Comparison of ENCODE assay signal across 19 mouse cellular contexts in the genomic region with DNA sequence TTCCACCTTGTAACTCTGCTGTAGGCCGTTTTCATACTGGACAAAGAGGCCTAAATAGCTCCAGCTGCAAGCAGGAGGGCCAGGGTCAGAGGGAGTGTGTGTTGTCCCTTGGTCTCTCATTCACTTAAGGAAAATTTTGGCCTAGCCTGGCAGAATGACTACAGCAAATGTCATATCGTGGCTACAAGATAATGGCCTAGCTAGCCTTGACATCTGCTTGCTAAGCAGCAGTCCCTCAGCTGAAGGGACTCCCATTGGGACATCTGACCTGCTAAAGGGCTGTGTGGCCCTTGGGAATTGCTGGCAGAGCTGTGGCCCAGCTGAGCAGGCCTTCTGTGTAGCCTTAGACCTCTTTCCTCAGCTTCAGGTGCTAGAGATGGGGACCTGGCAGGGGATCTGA. TPM values are rescaled to one million over a fixed set of nuclear protein-coding genes. Genes with fewer than 3 reads are reported as not detected.
"Had no signal": no experiment of that assay in that cellular context is flagged by ENCODE, and none has a peak within 500 bp of the region (broad histone marks: within the 10 kb centered on the region; RNA-seq: fewer than 3 reads in every experiment).

No protein-coding gene starts in this region.

- DNase-seq: retina, postnatal 1 day; right cerebral cortex, adult 18-20 months; right cerebral cortex, postnatal 14 days; right cerebral cortex, postnatal 25 days; right cerebral cortex, postnatal 4 days; spleen, adult 18-20 months; thymus, adult 18-20 months; thymus, adult 2 months; thymus, postnatal 14 days; thymus, postnatal 25 days; thymus, postnatal 36 days; thymus, postnatal 4 days had no signal

RNA-seq across cellular contexts. Expression of a gene that starts 53.8 kb away (rescaled TPM):
- total RNA-seq: neutrophil, adult 5-6 weeks had no signal
- polyA plus RNA-seq: small intestine, adult 2 months; spleen, adult 2 months; stomach, embryonic 14.5 days; stomach, embryonic 16.5 days; stomach, postnatal 0 days; urinary bladder, adult 2 months had no signal

RNA-seq across cellular contexts. Expression of a gene that starts 57.0 kb away (rescaled TPM):
- total RNA-seq: neutrophil, adult 5-6 weeks had no signal
- polyA plus RNA-seq: stomach, embryonic 14.5 days; stomach, embryonic 16.5 days; stomach, postnatal 0 days had no signal
